21 mouse cellular contexts compared by ENCODE assay signal in genomic region chr9:61478862-61479261, GRCm38 (mm10).
DNase-seq lines count a peak whose midpoint lies in the region; ATAC-seq and TF ChIP-seq lines count a peak whose summit lies in the region.
"Had no signal": no experiment of that assay in that cellular context is flagged by ENCODE, and none has a peak within 500 bp of the region (broad histone marks: within the 10 kb centered on the region; RNA-seq: fewer than 3 reads in every experiment).

No protein-coding gene starts in this region.

- no peak overlapping the region for H3K9ac ChIP-seq in midbrain, embryonic 14.5 days (replicated peaks; ENCODE audit: low read length)
- no peak overlapping the region; the same call in 1 of the 2 replicates for H3K9ac ChIP-seq in midbrain, embryonic 16.5 days (ENCODE audit: low read depth, low read length)
- H3K9ac ChIP-seq: embryonic facial prominence, embryonic 15.5 days; kidney, embryonic 15.5 days; limb, embryonic 15.5 days had no signal

- no peak for ATAC-seq in midbrain, embryonic 14.5 days (ENCODE audit: low FRiP score, low TSS enrichment)
- ATAC-seq in midbrain, embryonic 16.5 days, result no peak
- ATAC-seq: intestine, embryonic 16.5 days had no signal

- no peak for TF ChIP-seq CTCF in brain, embryonic 14.5 days (IDR thresholded peaks at IDR 0.05; ENCODE audit: borderline replicate concordance, extremely low read depth, insufficient read depth, insufficient read length)

- no peak for TF ChIP-seq POLR2A in brain, embryonic 14.5 days (IDR thresholded peaks at IDR 0.05; ENCODE audit: borderline replicate concordance, extremely low read depth, insufficient read depth, insufficient read length, poor library complexity, severe bottlenecking)

- H3K9me3 ChIP-seq in midbrain, embryonic 14.5 days (ENCODE audit: control insufficient read depth, low read length), result no peaks in the 10 kb centered on the region
- no peaks in the 10 kb centered on the region for H3K9me3 ChIP-seq in midbrain, embryonic 16.5 days (replicated peaks; ENCODE audit: control insufficient read depth, low read length, poor library complexity, severe bottlenecking)
- H3K9me3 ChIP-seq: embryonic facial prominence, embryonic 15.5 days; forebrain, embryonic 10.5 days; hindbrain, embryonic 12.5 days; kidney, embryonic 15.5 days; limb, embryonic 15.5 days had no signal

- no peak overlapping the region for H3K4me3 ChIP-seq in midbrain, embryonic 14.5 days (replicated peaks; ENCODE audit: low read depth, low read length)
- H3K4me3 ChIP-seq in midbrain, embryonic 16.5 days (ENCODE audit: low read depth, low read length), result no peak overlapping the region
- H3K4me3 ChIP-seq: embryonic facial prominence, embryonic 15.5 days; forebrain, embryonic 10.5 days; hindbrain, embryonic 12.5 days; kidney, embryonic 15.5 days; limb, embryonic 15.5 days had no signal

- no peak overlapping the region for H3K4me2 ChIP-seq in midbrain, embryonic 14.5 days (ENCODE audit: low read length)
- no peak overlapping the region for H3K4me2 ChIP-seq in midbrain, embryonic 16.5 days (ENCODE audit: low read length)
- H3K4me2 ChIP-seq: embryonic facial prominence, embryonic 15.5 days; hindbrain, embryonic 12.5 days; kidney, embryonic 15.5 days; limb, embryonic 15.5 days had no signal

- no peaks in the 10 kb centered on the region for H3K27me3 ChIP-seq in midbrain, embryonic 14.5 days (ENCODE audit: control insufficient read depth, insufficient read depth, low read length)
- no peaks in the 10 kb centered on the region for H3K27me3 ChIP-seq in midbrain, embryonic 16.5 days (ENCODE audit: control insufficient read depth, insufficient read depth, low read depth, low read length)
- H3K27me3 ChIP-seq: embryonic facial prominence, embryonic 15.5 days; limb, embryonic 15.5 days had no signal

- 17% methylated on average over 9 of the region's 9 CpGs for WGBS in midbrain, embryonic 14.5 days
- 16% methylated on average over 9 of the region's 9 CpGs for WGBS in midbrain, embryonic 16.5 days

- no peaks in the 10 kb centered on the region for H3K36me3 ChIP-seq in midbrain, embryonic 14.5 days (ENCODE audit: control insufficient read depth, insufficient read depth, low read length)
- no peaks in the 10 kb centered on the region for H3K36me3 ChIP-seq in midbrain, embryonic 16.5 days (ENCODE audit: control insufficient read depth, insufficient read depth, low read length)
- H3K36me3 ChIP-seq: embryonic facial prominence, embryonic 15.5 days; forebrain, embryonic 10.5 days; hindbrain, embryonic 12.5 days; kidney, embryonic 15.5 days; limb, embryonic 15.5 days had no signal

- peaks cover 11% of the 10 kb centered on the region for H3K4me1 ChIP-seq in midbrain, embryonic 14.5 days (ENCODE audit: control insufficient read depth, insufficient read depth, low read length)
- H3K4me1 ChIP-seq in midbrain, embryonic 16.5 days (ENCODE audit: control insufficient read depth, insufficient read depth, low read length), result peaks cover 12% of the 10 kb centered on the region
- H3K4me1 ChIP-seq: embryonic facial prominence, embryonic 15.5 days; kidney, embryonic 15.5 days; limb, embryonic 15.5 days had no signal

- DNase-seq in midbrain, embryonic 14.5 days, result peak; percentile 44
- peak; percentile 44 to 46 for DNase-seq in B cell, adult 2 months
- DNase-seq in brain, embryonic 14.5 days (ENCODE audit: low read depth), result peak; percentile 39
- peak; percentile 27 to 42 for DNase-seq in spleen, adult 18-20 months
- DNase-seq in lung, postnatal 10 days, result no peak
- no peak for DNase-seq in cerebellum, adult 11-12 months
- DNase-seq: adrenal gland, postnatal 10 days; cerebellum, adult 9-10 months; gastrocnemius, postnatal 25 days; heart, postnatal 10 days; layer of hippocampus, postnatal 36 days; lung, adult 18-20 months; lung, postnatal 36 days; right cerebral cortex, adult 18-20 months had no signal

- no peak overlapping the region for H3K27ac ChIP-seq in midbrain, embryonic 14.5 days (replicated peaks; ENCODE audit: low read depth, low read length)
- H3K27ac ChIP-seq in midbrain, embryonic 16.5 days (ENCODE audit: low read length), result no peak overlapping the region
- H3K27ac ChIP-seq: embryonic facial prominence, embryonic 15.5 days; forebrain, embryonic 10.5 days; hindbrain, embryonic 12.5 days; kidney, embryonic 15.5 days; limb, embryonic 15.5 days had no signal

Comparison
In these comparisons a context has a peak if more than half of its experiments do, and no peak if none do; other contexts are left out.
1. DNase-seq: peak in midbrain, embryonic 14.5 days (single experiment), B cell, adult 2 months (2 of 2), brain, embryonic 14.5 days (single experiment) and spleen, adult 18-20 months (2 of 2); none in lung, postnatal 10 days (single experiment) and cerebellum, adult 11-12 months (single experiment).